Mouse (Mus musculus) midbrain, embryonic 11.5 days (tissue): ENCODE data around the gene Gm49396. TPM values are rescaled to one million over a fixed set of nuclear protein-coding genes. Genes with fewer than 3 reads are reported as not detected.
A peak's percentile ranks its signal among the peaks of the same experiment; 100 is the strongest.

Experiments used
- ATAC-seq: fragments of 200-750 bp; cut with Nextera tagmentation; 2 replicates; pipeline ENCODE4 v1.8.0; 2017; ENCODE audit warnings: moderate TSS enrichment, moderate library complexity; ENCODE audit not compliant: low FRiP score
- DNase-seq: peaks from one replicate; pipeline ENCODE4 v3.0.0; 2015; ENCODE audit warnings: low spot score; ENCODE audit errors: missing footprints
- H3K27ac ChIP-seq: fragments of 300-500 bp; sonication (generic); 2 replicates; pipeline ENCODE4 v1.5.1; 2014; ENCODE audit warnings: low read depth, low read length
- H3K27me3 ChIP-seq: fragments of 300-500 bp; sonication (generic); 2 replicates; pipeline ENCODE4 v1.6.1; 2014; ENCODE audit warnings: mild to moderate bottlenecking, low read length, moderate library complexity, mixed read lengths; ENCODE audit not compliant: control insufficient read depth, insufficient read depth
- H3K36me3 ChIP-seq: fragments of 300-500 bp; sonication (generic); 2 replicates; pipeline ENCODE4 v1.6.1; 2014; ENCODE audit warnings: mild to moderate bottlenecking, low read length, moderate library complexity, mixed read lengths; ENCODE audit not compliant: control insufficient read depth, insufficient read depth
- H3K4me1 ChIP-seq: fragments of 300-500 bp; sonication (generic); 2 replicates; pipeline ENCODE4 v1.6.1; 2014; ENCODE audit warnings: low read length; ENCODE audit not compliant: control insufficient read depth, insufficient read depth
- H3K4me2 ChIP-seq: fragments of 300-500 bp; sonication (generic); 2 replicates; pipeline ENCODE4 v1.6.1; 2014; ENCODE audit warnings: mild to moderate bottlenecking, moderate library complexity
- H3K4me3 ChIP-seq: fragments of 300-500 bp; sonication (generic); 2 replicates; pipeline ENCODE4 v1.5.1; 2014; ENCODE audit warnings: low read depth, low read length
- H3K9ac ChIP-seq: fragments of 300-500 bp; sonication (generic); 2 replicates; pipeline ENCODE4 v1.6.1; 2014; ENCODE audit warnings: low read length
- H3K9me3 ChIP-seq: fragments of 300-500 bp; sonication (generic); 2 replicates; pipeline ENCODE4 v1.6.1; 2016; ENCODE audit warnings: low read length; ENCODE audit not compliant: control insufficient read depth
- WGBS: fragments of 180-500 bp; shearing (Covaris S2); extraction: QIAGEN DNeasy Blood & Tissue Kit; methylation state at CpG from one replicate; pipeline ENCODE4 v1.1.7; 2014; 5-methylcytosine and 5-hydroxymethylcytosine counted together
- microRNA-seq: library from miRNA; unstranded; fragments of <30 nt; microRNA quantifications from one replicate; pipeline ENCODE4, GENCODE M21; 2017
- polyA plus RNA-seq: library from polyadenylated mRNA; unstranded; fragments of >200 nt; fragmentation: Nextera tagmentation; extraction: Ambion mirVana; gene quantifications from 2 replicates; pipeline ENCODE4 v1.2.1, GENCODE M21; 2014

Gene Gm49396
- polyA plus RNA-seq, 1 experiment from 2014 or later, result 7.5 TPM

GRCm38 (mm10) chr7:30612654-30613402 lies 49.7 kb downstream of the Gm49396 start, which contains the start of gene Upk1a:
Gene Upk1a, minus strand, starts transcription at chr7:30612847.
- no peaks in the 10 kb centered on the region for H3K9me3 ChIP-seq
- ATAC-seq, result no peak
- peaks cover 7% of the 10 kb centered on the region; the same call in 1 of the 2 replicates for H3K36me3 ChIP-seq
- no peak for DNase-seq
- no peak within 1 kb of the TSS for H3K4me3 ChIP-seq
- no peaks in the 10 kb centered on the region for H3K27me3 ChIP-seq
- H3K27ac ChIP-seq, result no peak within 1 kb of the TSS
- H3K4me2 ChIP-seq, result no peak within 1 kb of the TSS
- H3K9ac ChIP-seq, result no peak within 1 kb of the TSS
- H3K4me1 ChIP-seq, result no peaks in the 10 kb centered on the region
- 79% methylated on average over 8 of the region's 8 CpGs for WGBS

GRCm38 (mm10) chr7:30613529-30614112 lies 50.5 kb downstream of the Gm49396 start:
- Histone ChIP-seq H3K9ac (no peak overlapping the region), H3K27me3 (no peaks in the 10 kb centered on the region), H3K4me2 (no peak overlapping the region), H3K27ac (no peak overlapping the region), H3K4me3 (no peak overlapping the region), H3K9me3 (no peaks in the 10 kb centered on the region), H3K36me3 (peaks cover 7% of the 10 kb centered on the region; the same call in 1 of the 2 replicates), H3K4me1 (no peaks in the 10 kb centered on the region)
- ATAC-seq (peak; percentile 42; the same call in 1 of the 2 replicates), DNase-seq (peak; percentile 93)
- WGBS, result 24% methylated on average over 14 of the region's 14 CpGs

GRCm38 (mm10) chr7:30614454-30614853 lies 51.3 kb downstream of the Gm49396 start:
- 78% methylated on average over 2 of the region's 2 CpGs for WGBS
- ATAC-seq, result no peak
- no peak overlapping the region for H3K4me2 ChIP-seq
- H3K4me3 ChIP-seq, result no peak overlapping the region
- H3K9ac ChIP-seq, result no peak overlapping the region
- no peaks in the 10 kb centered on the region for H3K27me3 ChIP-seq
- peaks cover 7% of the 10 kb centered on the region; the same call in 1 of the 2 replicates for H3K36me3 ChIP-seq
- no peak overlapping the region for H3K27ac ChIP-seq
- no peak for DNase-seq
- H3K4me1 ChIP-seq, result no peaks in the 10 kb centered on the region
- no peaks in the 10 kb centered on the region for H3K9me3 ChIP-seq

- H3K4me3 ChIP-seq, result no peak overlapping the region
- no peaks in the 10 kb centered on the region for H3K27me3 ChIP-seq
- peaks cover 7% of the 10 kb centered on the region; the same call in 1 of the 2 replicates for H3K36me3 ChIP-seq
- no peak overlapping the region for H3K4me2 ChIP-seq
- no peak for DNase-seq
- no peaks in the 10 kb centered on the region for H3K4me1 ChIP-seq
- WGBS, result 63% methylated on average over 5 of the region's 5 CpGs
- ATAC-seq, result 0 out of 2 replicates have a peak, but pooled peaks have one; percentile 33
- no peaks in the 10 kb centered on the region for H3K9me3 ChIP-seq
- H3K27ac ChIP-seq, result no peak overlapping the region
- H3K9ac ChIP-seq, result no peak overlapping the region
Measured at GRCm38 (mm10) chr7:30615049-30615760, 52.1 kb downstream of the Gm49396 start.

Small RNA genes lying within 50 kb of the gene (microRNA-seq; reads per million reads assigned to microRNA genes)
- gene Gm38670 (1.9 reads per million, percentile 3 among the genes with 10 or more reads in this experiment), gene Mir3569 (0.76 reads per million)

Other genes starting within 250 kb of the Gm49396 start
- 8.2 and 8.4 TPM in 2 replicates for gene Syne4, start 248.5 kb upstream of the Gm49396 start, polyA plus RNA-seq
- 0.52 TPM in 1 of 2 replicates, not detected in the other for gene E130208F15Rik, start 241.6 kb upstream of the Gm49396 start, polyA plus RNA-seq
- gene Sdhaf1, start 239.4 kb upstream of the Gm49396 start, polyA plus RNA-seq, result 23.1 and 24.5 TPM in 2 replicates
- gene Lrfn3, start 200.6 kb upstream of the Gm49396 start, polyA plus RNA-seq, result 5.3 and 5.9 TPM in 2 replicates
- 16.6 and 19.7 TPM in 2 replicates for gene Tyrobp, start 149.6 kb upstream of the Gm49396 start, polyA plus RNA-seq
- 0.43 and 0.45 TPM in 2 replicates for gene Hcst, start 143.5 kb upstream of the Gm49396 start, polyA plus RNA-seq
- 0.63 and 1.2 TPM in 2 replicates for gene Nfkbid, start 141.6 kb upstream of the Gm49396 start, polyA plus RNA-seq
- gene Aplp1, start 117.8 kb upstream of the Gm49396 start, polyA plus RNA-seq, result 128 and 134 TPM in 2 replicates
- gene Kirrel2, start 105.7 kb upstream of the Gm49396 start, polyA plus RNA-seq, result 0.58 and 0.61 TPM in 2 replicates
- not detected in 2 replicates for gene Nphs1, start 105.0 kb upstream of the Gm49396 start, polyA plus RNA-seq
- not detected in 2 replicates for gene Prodh2, start 69.7 kb upstream of the Gm49396 start, polyA plus RNA-seq
- 32.0 and 41.1 TPM in 2 replicates for gene Arhgap33, start 28.3 kb upstream of the Gm49396 start, polyA plus RNA-seq
- gene Hspb6, start 11.2 kb upstream of the Gm49396 start, polyA plus RNA-seq, result 4.2 and 4.6 TPM in 2 replicates
- gene Proser3, start 11.0 kb upstream of the Gm49396 start, polyA plus RNA-seq, result 11.3 and 11.5 TPM in 2 replicates
- gene Lin37, start 3.5 kb upstream of the Gm49396 start, polyA plus RNA-seq, result 48.7 and 49.7 TPM in 2 replicates
- 90.7 and 94.8 TPM in 2 replicates for gene U2af1l4, start within 50 bp of the Gm49396 start, polyA plus RNA-seq
- gene Psenen, start 283 bp downstream of the Gm49396 start, polyA plus RNA-seq, result 98.0 and 110 TPM in 2 replicates
- 4.0 and 4.1 TPM in 2 replicates for gene Igflr1, start 2.1 kb downstream of the Gm49396 start, polyA plus RNA-seq
- gene Kmt2b, start 25.4 kb downstream of the Gm49396 start, polyA plus RNA-seq, result 10.3 and 10.7 TPM in 2 replicates
- 0.21 and 0.25 TPM in 2 replicates for gene Zbtb32, start 35.6 kb downstream of the Gm49396 start, polyA plus RNA-seq
- 0.67 and 1.0 TPM in 2 replicates for gene Upk1a, start 49.5 kb downstream of the Gm49396 start, polyA plus RNA-seq
- 791 and 797 TPM in 2 replicates for gene Cox6b1, start 62.8 kb downstream of the Gm49396 start, polyA plus RNA-seq
- gene Etv2, start 72.5 kb downstream of the Gm49396 start, polyA plus RNA-seq, result not detected in 2 replicates
- 112 and 138 TPM in 2 replicates for gene Rbm42, start 87.0 kb downstream of the Gm49396 start, polyA plus RNA-seq
- gene Haus5, start 101.7 kb downstream of the Gm49396 start, polyA plus RNA-seq, result 51.0 and 52.4 TPM in 2 replicates
- not detected in 2 replicates for gene Pmis2, start 108.3 kb downstream of the Gm49396 start, polyA plus RNA-seq
- not detected in 2 replicates for gene 2200002J24Rik, start 135.6 kb downstream of the Gm49396 start, polyA plus RNA-seq
- 0.70 and 1.1 TPM in 2 replicates for gene Atp4a, start 148.9 kb downstream of the Gm49396 start, polyA plus RNA-seq
- 140 and 153 TPM in 2 replicates for gene Tmem147, start 166.2 kb downstream of the Gm49396 start, polyA plus RNA-seq
- gene Gapdhs, start 180.3 kb downstream of the Gm49396 start, polyA plus RNA-seq, result 0.19 and 0.48 TPM in 2 replicates
- gene Sbsn, start 188.1 kb downstream of the Gm49396 start, polyA plus RNA-seq, result 0.54 and 1.1 TPM in 2 replicates
- gene Dmkn, start 200.4 kb downstream of the Gm49396 start, polyA plus RNA-seq, result not detected in 2 replicates
- gene Krtdap, start 224.6 kb downstream of the Gm49396 start, polyA plus RNA-seq, result not detected in 2 replicates